Mouse (Mus musculus) heart, embryonic 11.5 days (tissue): Measurements from ENCODE around the gene Cope. TPM values are rescaled to one million over a fixed set of nuclear protein-coding genes. Genes with fewer than 3 reads are reported as not detected.

Experiments used
- ATAC-seq: fragments of 200-750 bp; cut with Nextera tagmentation; replicated peaks from 2 replicates; pipeline ENCODE4 v1.8.0; 2017; ENCODE audit warnings: moderate library complexity; ENCODE audit not compliant: insufficient number of reproducible peaks, low FRiP score, low TSS enrichment
- H3K27ac ChIP-seq: fragments of 300-500 bp; sonication (generic); 2 replicates; pipeline ENCODE4 v1.5.1; 2014; ENCODE audit warnings: mild to moderate bottlenecking, low read depth, low read length
- H3K27me3 ChIP-seq: fragments of 300-500 bp; sonication (generic); 2 replicates; pipeline ENCODE4 v1.6.1; 2014; ENCODE audit warnings: mild to moderate bottlenecking, low read length, mixed read lengths; ENCODE audit not compliant: control insufficient read depth, insufficient read depth
- H3K36me3 ChIP-seq: fragments of 300-500 bp; sonication (generic); 2 replicates; pipeline ENCODE4 v1.6.1; 2014; ENCODE audit warnings: mild to moderate bottlenecking, low read length, moderate library complexity, mixed read lengths; ENCODE audit not compliant: control insufficient read depth, insufficient read depth
- H3K4me1 ChIP-seq: fragments of 300-500 bp; sonication (generic); 2 replicates; pipeline ENCODE4 v1.6.1; 2014; ENCODE audit warnings: low read length; ENCODE audit not compliant: control insufficient read depth, insufficient read depth
- H3K4me2 ChIP-seq: fragments of 300-500 bp; sonication (generic); 2 replicates; pipeline ENCODE4 v1.6.1; 2014; ENCODE audit warnings: mild to moderate bottlenecking, moderate library complexity
- H3K4me3 ChIP-seq: fragments of 300-500 bp; sonication (generic); 2 replicates; pipeline ENCODE4 v1.5.1; 2014; ENCODE audit warnings: low read depth, low read length
- H3K9ac ChIP-seq: fragments of 300-500 bp; sonication (generic); 2 replicates; pipeline ENCODE4 v1.6.1; 2014; ENCODE audit warnings: mild to moderate bottlenecking, low read depth, low read length, moderate library complexity
- H3K9me3 ChIP-seq: fragments of 300-500 bp; sonication (generic); replicated peaks from 2 replicates; pipeline ENCODE4 v1.6.1; 2016; ENCODE audit warnings: low read length; ENCODE audit not compliant: control insufficient read depth
- WGBS: fragments of 180-500 bp; shearing (Covaris S2); extraction: QIAGEN DNeasy Blood & Tissue Kit; methylation state at CpG from one replicate; pipeline ENCODE4 v1.1.7; 2014; ENCODE audit not compliant: insufficient replicate concordance; 5-methylcytosine and 5-hydroxymethylcytosine counted together
- polyA plus RNA-seq: library from polyadenylated mRNA; unstranded; fragments of >200 nt; fragmentation: Nextera tagmentation; extraction: Ambion mirVana; gene quantifications from 2 replicates; pipeline ENCODE4 v1.2.1, GENCODE M21; 2014

Gene Cope
- polyA plus RNA-seq, 1 experiment from 2014 or later: 329 TPM

GRCm38 (mm10) chr8:70284421-70284820, 17.9 kb upstream of the Cope start:
- Histone ChIP-seq H3K9ac (no peak overlapping the region), H3K36me3 (peaks cover 25% of the 10 kb centered on the region), H3K4me1 (peaks cover 10% of the 10 kb centered on the region), H3K27ac (no peak overlapping the region), H3K4me3 (no peak overlapping the region), H3K9me3 (no peaks in the 10 kb centered on the region), H3K4me2 (no peak overlapping the region; the same call in 1 of the 2 replicates), H3K27me3 (no peaks in the 10 kb centered on the region)
- WGBS: 68% methylated on average over 5 of the region's 5 CpGs
- no peak for ATAC-seq

DNA sequence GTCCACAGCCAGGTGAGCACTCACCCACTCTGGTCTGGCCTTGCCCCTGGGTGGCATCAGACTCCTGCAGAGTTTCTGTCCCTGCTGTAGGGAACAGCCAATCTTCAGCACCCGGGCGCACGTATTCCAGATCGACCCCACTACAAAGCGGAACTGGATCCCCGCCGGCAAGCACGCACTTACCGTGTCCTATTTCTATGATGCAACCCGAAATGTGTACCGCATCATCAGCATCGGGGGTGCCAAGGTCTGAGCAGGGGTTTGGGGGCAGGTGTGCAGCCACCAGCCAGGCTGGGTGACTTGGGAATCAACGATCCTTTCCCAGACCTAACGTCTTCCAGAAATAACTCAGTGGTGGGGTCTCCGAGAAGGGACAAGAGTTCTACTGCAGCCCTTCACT, 17.0 kb upstream of the Cope start:
- Histone ChIP-seq H3K4me1 (peaks cover 8% of the 10 kb centered on the region), H3K27me3 (no peaks in the 10 kb centered on the region), H3K36me3 (peaks cover 31% of the 10 kb centered on the region), H3K4me2 (no peak overlapping the region), H3K9me3 (no peaks in the 10 kb centered on the region), H3K9ac (no peak overlapping the region), H3K27ac (no peak overlapping the region), H3K4me3 (no peak overlapping the region)
- ATAC-seq: no peak
- 88% methylated on average over 15 of the region's 15 CpGs for WGBS

- no peak for ATAC-seq
- H3K9me3 ChIP-seq: no peaks in the 10 kb centered on the region
- H3K4me3 ChIP-seq: no peak overlapping the region
- no peak overlapping the region for H3K27ac ChIP-seq
- WGBS: 82% methylated on average over 8 of the region's 8 CpGs
- H3K4me2 ChIP-seq: no peak overlapping the region
- peaks cover 37% of the 10 kb centered on the region for H3K36me3 ChIP-seq
- no peak overlapping the region for H3K9ac ChIP-seq
- H3K4me1 ChIP-seq: peaks cover 5% of the 10 kb centered on the region
- H3K27me3 ChIP-seq: no peaks in the 10 kb centered on the region
Observed at GRCm38 (mm10) chr8:70286737-70287136, 15.6 kb upstream of the Cope start.

GRCm38 (mm10) chr8:70293988-70294405, 8.3 kb upstream of the Cope start:
- Histone ChIP-seq H3K27me3 (no peaks in the 10 kb centered on the region), H3K9me3 (no peaks in the 10 kb centered on the region), H3K4me3 (no peak overlapping the region), H3K27ac (no peak overlapping the region), H3K4me2 (no peak overlapping the region), H3K9ac (no peak overlapping the region), H3K4me1 (no peaks in the 10 kb centered on the region), H3K36me3 (peaks cover 47% of the 10 kb centered on the region)
- no peak for ATAC-seq
- 69% methylated on average over 5 of the region's 5 CpGs for WGBS

DNA sequence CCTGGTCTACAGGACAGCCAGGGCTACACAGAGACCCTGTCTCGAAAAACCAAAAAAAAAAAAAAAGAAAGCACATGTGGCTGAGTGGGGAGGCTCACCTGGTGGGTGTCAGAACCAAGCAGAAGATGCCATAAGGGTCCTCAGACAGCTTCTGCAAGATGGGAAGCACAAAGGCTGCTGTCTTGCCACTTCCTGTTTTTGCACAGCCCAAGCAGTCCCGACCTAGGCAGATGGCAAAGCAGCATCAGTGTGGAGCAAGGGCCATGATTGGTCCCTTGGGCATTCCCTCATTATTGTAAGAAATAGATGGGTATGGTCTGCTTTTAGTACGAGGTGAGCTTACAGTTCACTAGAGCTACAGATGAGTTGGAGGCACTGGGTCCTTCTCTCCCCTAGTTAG, 1.4 kb upstream of the Cope start:
- no peak overlapping the region for H3K4me2 ChIP-seq
- no peaks in the 10 kb centered on the region for H3K9me3 ChIP-seq
- ATAC-seq: no peak
- no peak overlapping the region; the same call in 1 of the 2 replicates for H3K4me3 ChIP-seq
- peaks cover 14% of the 10 kb centered on the region for H3K4me1 ChIP-seq
- peaks cover 23% of the 10 kb centered on the region for H3K36me3 ChIP-seq
- H3K9ac ChIP-seq: no peak overlapping the region
- 70% methylated on average over 3 of the region's 3 CpGs for WGBS
- H3K27me3 ChIP-seq: no peaks in the 10 kb centered on the region
- H3K27ac ChIP-seq: no peak overlapping the region

GRCm38 (mm10) chr8:70302901-70303300, 583 bp downstream of the Cope start:
- H3K4me3 ChIP-seq: peak overlapping the region; percentile 89
- WGBS: 4% methylated on average over 16 of the region's 16 CpGs
- H3K27ac ChIP-seq: no peak overlapping the region
- H3K9ac ChIP-seq: peak overlapping the region; percentile 68
- H3K4me1 ChIP-seq: peaks cover 14% of the 10 kb centered on the region
- peaks cover 27% of the 10 kb centered on the region for H3K36me3 ChIP-seq
- no peaks in the 10 kb centered on the region for H3K9me3 ChIP-seq
- peak overlapping the region; percentile 95 for H3K4me2 ChIP-seq
- no peaks in the 10 kb centered on the region for H3K27me3 ChIP-seq
- ATAC-seq: no peak

- no peak overlapping the region for H3K9ac ChIP-seq
- no peaks in the 10 kb centered on the region for H3K27me3 ChIP-seq
- H3K4me3 ChIP-seq: no peak overlapping the region
- no peak for ATAC-seq
- no peak overlapping the region for H3K27ac ChIP-seq
- H3K4me2 ChIP-seq: no peak overlapping the region
- H3K4me1 ChIP-seq: no peaks in the 10 kb centered on the region
- no peaks in the 10 kb centered on the region for H3K9me3 ChIP-seq
- peaks cover 54% of the 10 kb centered on the region for H3K36me3 ChIP-seq
- 42% methylated on average over 2 of the region's 2 CpGs for WGBS
Observed at GRCm38 (mm10) chr8:70309311-70309710, 7.0 kb downstream of the Cope start.

GRCm38 (mm10) chr8:70313399-70313798, 11.1 kb downstream of the Cope start:
- H3K36me3 ChIP-seq: peaks cover 27% of the 10 kb centered on the region

More at GRCm38 (mm10) chr8:70313399-70313798, 11.1 kb downstream of the Cope start:
- H3K9ac ChIP-seq: no peak overlapping the region
- no peak overlapping the region for H3K4me2 ChIP-seq
- no peak for ATAC-seq
- peaks cover 7% of the 10 kb centered on the region for H3K27me3 ChIP-seq
- 75% methylated on average over 2 of the region's 2 CpGs for WGBS
- no peak overlapping the region for H3K4me3 ChIP-seq
- peaks cover 19% of the 10 kb centered on the region for H3K4me1 ChIP-seq
- H3K9me3 ChIP-seq: no peaks in the 10 kb centered on the region
- no peak overlapping the region for H3K27ac ChIP-seq
